ENCODE assay signal across 21 mouse cellular contexts in genomic region chr5:123593622-123594280, GRCm38 (mm10). TPM values are rescaled to one million over a fixed set of nuclear protein-coding genes. Genes with fewer than 3 reads are reported as not detected.
A peak's percentile ranks its signal among the peaks of the same experiment; 100 is the strongest.
DNase-seq lines count a peak whose midpoint lies in the region; ATAC-seq and TF ChIP-seq lines count a peak whose summit lies in the region.
"Had no signal": no experiment of that assay in that cellular context is flagged by ENCODE, and none has a peak within 500 bp of the region (broad histone marks: within the 10 kb centered on the region; RNA-seq: fewer than 3 reads in every experiment).

No protein-coding gene starts in this region.

- 69% methylated on average over 10 of the region's 10 CpGs for WGBS in heart, embryonic 11.5 days (ENCODE audit: insufficient replicate concordance)

- peak; percentile 88 for DNase-seq in heart, adult 11 months
- DNase-seq in layer of hippocampus, adult 2 months (ENCODE audit: low spot score in 2 of 2), result no peak
- no peak for DNase-seq in layer of hippocampus, postnatal 14 days (ENCODE audit: low spot score in 2 of 2)
- DNase-seq in brain, adult 2 months (ENCODE audit: low read depth, low spot score), result peak; percentile 93
- DNase-seq in left cerebral cortex, postnatal 25 days (ENCODE audit: low spot score in 2 of 2), result peak; percentile 66 to 94
- DNase-seq in ovary, postnatal 10 days (ENCODE audit: low spot score), result no peak
- DNase-seq: adrenal gland, adult 8-10 months; cerebellum, adult 9-10 months; gastrocnemius, adult 2 months; kidney, adult 11 months; layer of hippocampus, postnatal 36 days; spleen, adult 18-20 months; thymus, postnatal 36 days had no signal

- no peak overlapping the region for H3K27ac ChIP-seq in heart, embryonic 11.5 days (ENCODE audit: low read depth, low read length)
- peak overlapping the region; percentile 40 for H3K27ac ChIP-seq in layer of hippocampus, adult 2 months
- H3K27ac ChIP-seq: embryonic facial prominence, embryonic 12.5 days; forebrain, embryonic 13.5 days; gastrocnemius, adult 2 months; liver, embryonic 14.5 days; midbrain, embryonic 13.5 days had no signal

- ATAC-seq in heart, embryonic 11.5 days (replicated peaks; ENCODE audit: insufficient number of reproducible peaks, low FRiP score, low TSS enrichment), result no peak
- no peak for ATAC-seq in megakaryocyte, adult 5-6 weeks (ENCODE audit: poor library complexity, severe bottlenecking)
- ATAC-seq: forebrain, embryonic 13.5 days; midbrain, embryonic 13.5 days had no signal

- no peak overlapping the region for H3K4me3 ChIP-seq in heart, embryonic 11.5 days (ENCODE audit: low read depth, low read length)
- H3K4me3 ChIP-seq in layer of hippocampus, adult 2 months, result no peak overlapping the region
- H3K4me3 ChIP-seq: embryonic facial prominence, embryonic 12.5 days; erythroblast, embryonic 14.5 days; forebrain, embryonic 13.5 days; gastrocnemius, adult 2 months; midbrain, embryonic 13.5 days; myocyte had no signal

- intact Hi-C loops in left cerebral cortex, postnatal 25 days (cut with DNase I), result no loop called here

- H3K9me3 ChIP-seq in heart, embryonic 11.5 days (replicated peaks; ENCODE audit: control insufficient read depth, low read length), result no peaks in the 10 kb centered on the region
- H3K9me3 ChIP-seq: embryonic facial prominence, embryonic 12.5 days; forebrain, embryonic 13.5 days; midbrain, embryonic 13.5 days had no signal

- H3K27me3 ChIP-seq in heart, embryonic 11.5 days (ENCODE audit: control insufficient read depth, insufficient read depth, low read length), result no peaks in the 10 kb centered on the region
- H3K27me3 ChIP-seq: embryonic facial prominence, embryonic 12.5 days; forebrain, embryonic 13.5 days; midbrain, embryonic 13.5 days had no signal

- 0 out of 2 replicates have a peak, but pooled peaks cover 5% of the 10 kb centered on the region for H3K4me1 ChIP-seq in heart, embryonic 11.5 days (ENCODE audit: control insufficient read depth, insufficient read depth, low read length)
- H3K4me1 ChIP-seq: embryonic facial prominence, embryonic 12.5 days; forebrain, embryonic 13.5 days; midbrain, embryonic 13.5 days had no signal

- H3K36me3 ChIP-seq in heart, embryonic 11.5 days (ENCODE audit: control insufficient read depth, insufficient read depth, low read length), result 0 out of 2 replicates have a peak, but pooled peaks cover 2% of the 10 kb centered on the region

- no peak overlapping the region for H3K4me2 ChIP-seq in heart, embryonic 11.5 days
- H3K4me2 ChIP-seq: embryonic facial prominence, embryonic 12.5 days; forebrain, embryonic 13.5 days; midbrain, embryonic 13.5 days had no signal

- H3K9ac ChIP-seq in heart, embryonic 11.5 days (ENCODE audit: low read depth, low read length), result no peak overlapping the region
- H3K9ac ChIP-seq: embryonic facial prominence, embryonic 12.5 days; forebrain, embryonic 13.5 days; liver, embryonic 14.5 days; midbrain, embryonic 13.5 days had no signal

- no peak for TF ChIP-seq CTCF in layer of hippocampus, adult 2 months (conservative IDR thresholded peaks at IDR 0.05)

RNA-seq across cellular contexts. Expression of gene Vps33a, which starts 20.9 kb away (rescaled TPM):
- polyA plus RNA-seq in heart, embryonic 11.5 days (2014; fragmentation: Nextera tagmentation; extraction: Ambion mirVana), result 22.0 and 22.4 TPM in 2 replicates
- total RNA-seq in layer of hippocampus, adult 2 months (2021), result 10 to 100 TPM; 87.1 to 87.4 TPM
- total RNA-seq in layer of hippocampus, postnatal 14 days (2021), result 10 to 100 TPM; 72.9 to 76.5 TPM
- 10 to 100 TPM; 90.6 to 93.1 TPM for total RNA-seq in left cerebral cortex, postnatal 25 days (2021)
- total RNA-seq in megakaryocyte, adult 5-6 weeks (2015), result 22.7 and 23.3 TPM in 2 replicates
- total RNA-seq in megakaryocyte, adult 5-6 weeks (2017), result 29.5 and 35.5 TPM in 2 replicates

Comparison
In these comparisons a context has a peak if more than half of its experiments do, and no peak if none do; other contexts are left out.
1. DNase-seq: peak in heart, adult 11 months (single experiment), brain, adult 2 months (single experiment) and left cerebral cortex, postnatal 25 days (2 of 2); none in layer of hippocampus, adult 2 months (0 of 2), layer of hippocampus, postnatal 14 days (0 of 2) and ovary, postnatal 10 days (single experiment).